Mouse (Mus musculus) yolk sac, embryonic 10.5 days (tissue): ENCODE measurements around the gene Hnrnpul1.

Experiments
- DNase-seq: peaks from one replicate; pipeline ENCODE4 v3.0.0-alpha.2; 2017; ENCODE audit warnings: low spot score

Hnrnpul1 gene

DNA sequence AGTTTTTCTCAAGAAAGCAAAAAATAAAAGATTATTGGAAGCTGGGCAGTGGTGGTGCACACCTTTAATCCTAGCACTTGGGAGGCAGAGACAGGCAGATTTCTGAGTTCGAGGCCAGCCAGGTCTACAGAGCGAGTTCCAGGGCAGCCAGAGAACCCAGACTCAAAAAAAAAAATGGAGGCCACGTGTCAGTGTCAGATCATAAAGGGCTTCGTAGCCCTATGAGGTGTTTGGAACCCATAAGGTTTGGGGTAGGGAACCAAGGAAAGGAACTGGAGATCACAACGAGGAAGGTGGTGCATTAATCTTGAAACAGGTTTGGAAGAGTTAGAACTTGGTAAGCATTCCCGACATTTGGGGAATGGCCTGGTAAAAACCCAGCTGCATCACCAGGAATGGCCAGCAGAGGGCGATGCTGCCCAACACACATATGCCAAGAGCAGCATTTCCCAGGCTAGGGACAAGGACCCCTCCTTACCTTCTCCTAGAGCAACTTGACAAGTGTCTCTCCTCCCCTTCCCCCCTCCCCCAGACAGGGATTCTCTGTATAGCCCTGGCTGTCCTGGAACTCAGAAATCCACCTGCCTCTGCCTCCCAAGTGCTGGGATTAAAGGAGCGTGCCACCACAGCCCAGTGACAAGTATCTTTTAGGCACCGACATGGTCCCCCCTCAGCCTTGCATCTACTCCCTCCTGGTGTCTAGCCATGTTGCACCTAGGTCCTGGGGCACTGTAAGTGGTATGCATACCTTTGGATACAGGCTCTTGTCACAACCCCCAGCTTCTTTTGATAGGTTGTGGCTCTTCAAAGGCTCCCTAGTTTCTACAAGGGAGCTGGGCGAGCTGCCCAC lies 34.6 kb downstream of the Hnrnpul1 start:
- DNase-seq: peak; percentile 73

DNA sequence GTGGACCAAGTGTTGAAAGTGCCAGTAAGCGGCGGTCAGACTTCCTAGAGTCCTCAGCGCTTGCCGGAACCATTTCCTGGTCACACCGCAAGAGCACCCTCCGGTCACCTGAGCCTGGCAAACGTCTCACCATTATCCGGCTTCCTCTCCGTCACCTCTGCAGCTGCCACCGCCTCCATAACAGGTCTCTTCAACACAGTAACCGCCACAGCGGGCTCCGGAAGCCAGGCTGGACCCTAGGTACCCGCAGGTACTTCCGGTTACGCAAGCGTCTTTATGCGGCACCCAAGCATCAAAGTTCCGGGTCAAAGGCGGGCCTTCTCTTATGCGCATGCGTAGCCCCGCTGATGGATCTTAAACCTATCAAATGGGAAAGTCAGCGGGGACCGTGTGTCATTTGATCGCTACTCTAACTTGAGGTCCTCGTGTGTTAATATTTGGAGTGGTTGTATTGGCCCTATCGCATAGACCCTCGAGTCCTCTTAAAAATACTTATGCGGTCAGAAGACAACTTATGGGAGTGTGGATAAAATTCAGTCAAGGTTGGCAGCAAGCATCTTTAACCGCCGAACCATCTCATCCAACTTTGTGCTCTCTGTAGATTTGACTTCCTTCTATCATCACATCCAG lies 35.7 kb downstream of the Hnrnpul1 start, which contains the start of gene Ccdc97:
TSS of gene Ccdc97 (minus strand) at position 301 of the 630 bp plus-strand sequence.
- peak; percentile 93 for DNase-seq

DNA sequence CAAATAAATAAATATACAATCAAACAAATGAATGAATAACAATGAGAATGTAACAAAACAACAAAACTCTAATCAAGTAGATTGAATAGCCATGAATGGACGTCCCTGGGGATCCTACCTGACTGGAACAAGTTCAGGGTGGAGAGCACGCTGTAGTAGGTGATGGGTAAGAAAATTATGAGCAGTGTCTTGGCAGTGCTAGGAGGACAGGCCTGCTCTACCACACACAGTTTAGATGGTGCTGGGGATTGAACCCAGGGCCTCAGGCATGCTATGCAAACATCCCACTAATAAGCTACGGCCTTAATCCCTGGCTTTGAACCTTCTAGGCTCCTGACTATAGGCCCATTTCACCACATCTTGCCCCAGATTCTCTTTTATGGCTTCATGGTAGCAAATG lies 37.1 kb downstream of the Hnrnpul1 start:
- DNase-seq: no peak

DNA sequence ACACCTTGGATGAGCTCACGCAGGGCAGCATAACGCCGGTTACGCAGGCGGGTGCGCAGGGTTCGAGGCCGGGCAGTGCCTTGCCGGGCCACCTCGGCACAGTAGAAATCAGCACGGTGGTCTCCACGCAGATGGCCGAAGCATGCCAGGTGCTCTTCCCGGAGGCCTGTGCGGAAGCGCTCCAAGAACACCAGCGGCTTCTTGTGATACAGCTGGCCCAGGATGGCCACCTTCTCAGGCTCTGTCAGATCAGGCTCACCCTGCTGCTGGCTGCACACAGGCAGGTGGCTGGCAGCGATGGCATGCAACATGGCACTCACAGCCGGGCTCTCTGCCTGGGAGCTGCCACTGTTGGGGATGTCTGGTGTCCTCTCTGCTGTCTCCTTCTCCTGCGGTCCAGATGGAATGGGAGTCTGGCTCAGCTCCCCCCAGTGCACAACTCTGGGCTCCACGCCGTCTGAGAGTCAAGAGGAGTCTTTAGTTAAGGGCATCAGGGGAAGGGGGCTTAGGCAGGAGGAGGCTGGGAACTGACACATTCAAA lies 38.8 kb downstream of the Hnrnpul1 start:
- no peak for DNase-seq

DNA sequence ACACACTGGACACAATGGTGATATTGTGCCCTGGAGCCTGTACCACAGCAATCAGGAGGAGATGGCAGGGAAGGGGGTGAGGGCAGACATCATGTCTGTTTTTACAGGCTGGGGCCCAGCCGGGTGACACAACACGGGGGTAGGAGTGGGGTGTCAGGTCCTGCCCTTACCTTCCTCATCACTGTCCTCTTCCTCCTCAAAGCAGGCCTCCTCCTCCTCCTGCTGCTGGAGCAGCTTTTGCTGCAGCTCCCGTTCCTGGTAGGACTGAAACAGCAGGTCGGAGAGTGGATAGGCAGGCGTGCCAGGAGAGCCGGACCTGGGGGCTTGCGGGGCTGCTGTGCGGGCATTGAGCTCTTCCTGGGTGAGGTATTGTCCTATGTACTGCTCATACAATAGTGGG lies 40.0 kb downstream of the Hnrnpul1 start:
- DNase-seq: no peak

DNA sequence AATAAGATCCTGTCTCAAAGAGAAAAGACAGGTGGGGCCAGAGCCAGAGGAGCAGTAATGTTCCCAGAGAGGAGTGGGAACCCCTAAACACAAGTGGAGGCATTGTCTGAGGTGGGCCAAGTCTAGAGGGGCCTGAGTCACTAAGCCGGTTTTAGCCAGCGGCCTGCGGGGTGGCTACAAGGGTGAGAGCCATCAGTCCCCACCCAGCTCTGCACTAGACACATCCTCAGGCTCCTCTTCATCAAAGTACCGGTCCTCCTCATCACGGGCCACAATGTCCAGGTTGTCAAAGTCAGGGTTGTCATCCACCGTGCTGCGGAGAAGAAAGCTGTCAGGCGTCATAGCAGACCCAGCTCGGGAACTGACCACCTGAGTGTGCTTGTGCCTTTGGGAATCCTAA lies 41.8 kb downstream of the Hnrnpul1 start:
- DNase-seq: no peak

DNA sequence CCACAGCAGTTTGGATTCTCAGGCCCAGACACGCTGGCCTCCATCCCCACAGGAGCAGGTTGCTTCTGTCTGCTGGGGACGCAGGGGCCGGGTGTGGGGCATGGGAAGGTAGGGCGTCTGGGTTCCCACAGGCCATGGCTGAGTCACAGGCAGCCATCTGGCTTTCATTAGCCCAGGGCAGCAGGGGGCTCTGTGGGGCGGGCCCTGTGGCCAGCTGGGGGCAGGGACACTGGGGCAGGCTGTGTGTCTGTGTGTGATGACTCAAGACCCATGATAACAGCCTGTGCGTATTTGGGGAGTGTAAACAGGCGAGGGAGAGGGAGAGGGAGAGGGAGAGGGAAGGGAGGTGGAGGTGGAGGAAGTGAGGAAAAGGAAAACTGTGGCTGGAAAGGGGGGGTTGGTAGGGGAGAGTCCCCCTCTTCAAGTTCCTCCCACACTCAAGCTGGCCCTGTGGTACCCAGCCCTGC lies 42.8 kb downstream of the Hnrnpul1 start:
- peak; percentile 71 for DNase-seq

DNA sequence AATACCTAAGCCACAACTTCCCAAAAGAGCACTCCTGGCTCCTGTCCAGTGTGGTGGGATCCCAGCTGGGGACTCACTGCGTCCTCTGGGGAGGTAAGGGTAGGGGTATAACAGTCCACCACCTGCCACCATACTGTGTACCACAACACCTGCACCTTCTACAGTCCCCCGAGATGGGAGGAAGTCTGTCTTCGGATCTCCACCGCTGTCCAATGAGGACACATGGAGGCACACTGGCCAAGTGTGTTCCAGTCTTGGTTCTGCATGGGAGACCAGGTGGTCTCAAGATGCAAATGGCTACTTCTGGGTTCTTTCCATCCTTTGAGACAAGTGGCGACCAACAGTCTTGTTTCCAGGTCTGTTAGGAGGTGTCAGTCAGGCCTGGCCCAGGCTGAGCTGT lies 43.4 kb downstream of the Hnrnpul1 start:
- no peak for DNase-seq

DNA sequence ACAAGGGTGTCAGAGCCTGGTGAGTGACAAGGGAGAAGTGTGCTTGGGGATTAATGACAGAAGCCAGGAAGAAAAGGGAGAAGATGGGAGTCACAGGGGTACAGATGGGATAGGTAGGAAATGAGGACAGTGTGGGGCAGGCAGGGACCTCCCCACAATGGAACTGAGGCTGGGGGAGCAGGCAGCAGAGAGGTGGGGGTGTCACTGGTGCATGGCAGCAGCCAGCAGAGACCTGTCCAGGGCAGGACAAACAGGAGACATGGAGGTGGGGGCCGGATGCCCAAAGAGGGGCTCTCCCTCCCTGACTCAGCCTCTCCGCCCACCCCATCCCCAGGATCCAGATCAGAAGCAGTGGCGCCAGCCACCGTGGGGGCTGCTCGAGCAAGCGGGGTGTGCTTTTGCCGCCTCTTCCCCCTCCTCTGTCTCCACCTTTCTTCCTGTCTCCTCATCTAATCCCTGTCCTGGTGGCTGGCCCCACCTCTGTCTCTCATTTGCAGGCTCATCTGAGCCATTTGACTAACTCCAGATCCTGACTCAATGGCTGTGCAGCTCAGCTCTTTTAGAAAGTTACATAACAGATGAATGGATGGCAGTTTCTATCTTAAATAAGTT lies 43.9 kb downstream of the Hnrnpul1 start:
- DNase-seq: no peak

DNA sequence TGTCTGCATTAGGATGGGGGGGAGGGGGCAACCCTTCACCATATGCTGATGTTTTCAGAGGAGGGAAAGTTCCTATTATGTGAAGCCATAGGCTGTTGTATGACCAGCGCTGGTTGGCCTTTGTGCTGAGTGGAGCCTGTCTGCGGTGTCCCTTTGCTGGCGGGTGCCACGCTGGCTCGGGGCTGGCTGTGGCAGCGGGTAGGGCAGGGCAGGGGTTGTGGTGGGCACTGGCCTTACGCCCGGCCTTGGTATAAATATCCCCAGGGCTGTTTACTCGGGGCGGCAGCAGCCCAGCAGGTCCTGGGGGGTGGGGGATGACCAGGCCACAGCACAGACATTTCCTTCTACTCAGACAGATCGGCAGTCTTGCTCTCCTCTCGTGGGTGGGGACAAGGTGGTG lies 44.6 kb downstream of the Hnrnpul1 start:
- no peak for DNase-seq

DNA sequence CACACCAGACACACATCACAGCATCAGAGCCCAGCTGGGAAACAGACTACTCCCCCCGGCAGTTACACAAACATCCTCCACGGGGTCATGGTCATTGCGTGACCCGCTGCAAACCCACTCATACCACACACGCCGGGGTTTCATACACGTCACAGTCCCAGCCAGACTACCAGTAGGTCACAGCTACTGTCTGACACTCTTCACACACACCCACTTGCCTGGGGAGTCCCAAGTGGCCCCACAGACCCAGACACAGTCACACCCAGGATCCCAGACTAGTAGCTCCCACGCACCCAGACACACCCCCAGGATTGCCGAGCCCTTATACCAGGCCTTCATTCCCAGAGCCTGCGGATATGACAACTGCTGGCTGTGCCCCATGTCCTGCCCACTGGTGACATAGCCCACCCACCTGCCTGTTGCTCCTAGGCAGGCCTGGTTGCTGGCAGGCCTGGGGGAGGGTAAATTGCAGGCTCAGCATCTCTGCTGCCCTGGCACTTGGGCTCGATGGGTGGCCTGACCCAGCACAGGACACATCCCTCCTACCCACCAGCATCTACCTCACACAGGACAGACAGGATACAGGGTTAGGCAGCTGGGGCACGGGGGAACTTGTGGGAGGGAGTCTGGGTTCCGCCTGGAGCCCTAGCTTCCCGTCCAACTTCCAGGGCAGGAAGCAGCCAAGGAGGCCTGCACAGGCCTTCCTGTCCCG lies 46.8 kb downstream of the Hnrnpul1 start:
- DNase-seq: no peak

DNA sequence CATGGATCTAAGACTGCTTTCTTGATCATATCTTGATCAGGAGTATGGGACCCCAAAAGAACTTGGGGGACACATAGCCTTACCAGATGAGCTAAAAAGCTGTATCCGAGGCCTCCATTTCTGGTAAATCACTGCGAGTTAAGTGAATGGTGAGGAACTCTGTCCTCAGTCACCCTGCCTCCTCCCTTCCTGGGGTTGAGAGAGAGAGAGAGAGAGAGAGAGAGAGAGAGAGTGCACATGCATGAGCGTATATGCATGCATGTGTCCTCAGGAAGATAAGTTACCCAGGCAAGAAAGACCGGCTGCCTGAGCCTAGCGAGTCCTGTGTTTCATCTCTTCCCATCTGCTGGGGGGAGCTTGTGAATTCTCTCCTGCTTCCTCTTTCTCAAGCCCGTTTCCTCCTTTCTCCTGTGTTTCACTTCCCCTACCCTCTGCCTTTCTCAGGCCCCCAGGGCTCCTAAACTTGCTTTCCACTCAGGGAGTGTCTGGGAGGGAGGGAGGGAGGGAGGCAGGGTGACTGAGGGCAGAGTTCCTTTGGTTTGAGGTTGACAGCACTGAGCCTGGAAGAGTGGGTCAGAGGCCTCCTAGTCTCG lies 47.9 kb downstream of the Hnrnpul1 start:
- DNase-seq: no peak

DNA sequence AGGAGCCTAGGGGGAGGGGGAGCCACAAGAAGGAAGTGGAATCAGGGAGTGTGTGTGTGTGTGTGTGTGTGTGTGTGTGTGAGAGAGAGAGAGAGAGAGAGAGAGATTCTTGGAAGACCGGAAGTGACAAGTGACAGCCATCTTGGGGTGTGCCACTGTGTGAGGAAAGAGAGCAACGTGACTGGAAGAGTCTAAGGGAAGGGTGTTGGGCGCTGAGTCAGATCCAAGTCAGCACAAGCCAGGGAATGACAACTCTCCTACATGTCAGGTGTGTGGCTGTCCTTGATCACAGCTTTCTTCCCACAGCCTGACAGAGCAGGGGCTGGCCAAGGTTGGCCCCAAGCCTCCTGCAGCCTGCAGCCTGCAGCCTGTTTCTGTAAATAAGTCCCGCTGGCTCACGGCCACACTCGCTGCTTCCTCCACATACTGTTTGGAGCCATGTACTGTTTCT lies 48.7 kb downstream of the Hnrnpul1 start:
- DNase-seq: no peak

DNA sequence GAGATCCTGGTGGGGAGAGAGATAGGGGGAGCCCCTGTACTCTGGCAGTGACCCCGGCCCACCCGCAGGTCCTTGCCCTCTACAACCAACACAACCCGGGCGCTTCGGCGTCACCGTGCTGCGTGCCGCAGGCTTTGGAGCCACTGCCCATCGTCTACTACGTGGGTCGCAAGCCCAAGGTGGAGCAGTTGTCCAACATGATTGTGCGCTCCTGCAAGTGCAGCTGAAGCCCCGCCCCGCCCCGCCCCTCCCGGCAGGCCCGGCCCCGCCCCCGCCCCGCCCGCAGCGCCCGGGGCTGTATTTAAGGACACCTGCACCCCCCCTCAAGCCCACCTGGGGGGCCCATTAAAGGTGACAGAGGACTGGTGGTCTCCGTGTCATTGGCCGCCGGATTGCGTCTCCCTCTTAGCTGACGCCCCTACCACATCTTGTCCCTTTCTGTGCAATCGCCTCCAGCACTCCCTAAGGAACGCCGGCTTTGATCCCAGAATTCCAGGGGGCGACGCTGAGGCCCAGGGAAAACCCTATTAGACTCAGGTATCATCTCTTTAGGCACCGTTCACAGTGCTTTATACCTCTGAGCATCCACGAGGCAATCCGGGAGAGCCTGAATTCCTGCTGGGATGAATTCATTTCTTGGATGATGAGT lies 49.7 kb downstream of the Hnrnpul1 start:
- DNase-seq: peak; percentile 78

DNA sequence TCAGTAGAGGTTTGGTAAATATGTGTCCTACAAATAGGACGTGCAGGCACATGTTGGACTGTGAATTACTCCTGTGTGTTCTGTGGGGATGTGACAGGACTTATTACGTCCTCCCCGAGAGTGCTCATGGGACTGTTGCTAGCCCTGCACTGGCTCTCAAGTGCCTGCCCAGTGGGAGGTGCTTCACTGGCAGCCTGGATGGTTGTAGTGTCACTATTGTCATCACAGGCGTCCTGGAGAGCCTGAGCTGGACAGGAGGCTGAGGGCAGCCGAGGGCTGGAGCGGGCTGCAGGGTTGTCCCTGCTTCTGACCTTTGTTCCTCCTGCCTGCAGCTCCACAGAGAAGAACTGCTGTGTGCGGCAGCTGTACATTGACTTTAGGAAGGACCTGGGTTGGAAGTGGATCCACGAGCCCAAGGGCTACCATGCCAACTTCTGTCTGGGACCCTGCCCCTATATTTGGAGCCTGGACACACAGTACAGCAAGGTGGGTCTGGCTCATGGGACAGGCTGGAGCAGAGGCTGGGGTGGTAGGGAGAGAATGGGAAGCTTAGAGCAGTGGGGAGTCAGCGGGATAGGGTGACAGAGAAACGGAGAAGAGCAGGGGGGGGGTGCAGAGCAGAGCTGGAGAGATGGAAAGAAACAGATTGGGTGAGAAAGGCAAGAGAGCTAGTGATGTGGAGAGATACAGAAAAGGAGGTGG lies 50.6 kb downstream of the Hnrnpul1 start:
- DNase-seq: peak; percentile 52

DNA sequence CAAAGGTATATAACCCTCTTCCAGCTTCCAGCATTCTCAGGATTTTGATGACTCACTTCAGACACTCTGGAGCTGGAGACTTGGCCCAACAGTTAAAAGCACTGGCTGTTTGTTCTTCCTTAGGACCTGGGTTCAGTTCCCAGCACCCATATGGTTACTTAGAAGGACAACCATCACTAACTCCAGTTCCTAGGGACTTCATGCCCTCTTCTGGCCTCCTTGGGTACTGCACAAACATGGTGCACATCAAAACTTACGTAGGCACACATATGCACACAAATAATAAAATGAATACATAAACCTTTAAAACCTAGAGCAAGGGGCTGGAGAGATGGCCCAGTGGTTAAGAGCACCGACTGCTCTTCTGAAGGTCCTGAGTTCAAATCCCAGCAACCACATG lies 52.2 kb downstream of the Hnrnpul1 start:
- no peak for DNase-seq

DNA sequence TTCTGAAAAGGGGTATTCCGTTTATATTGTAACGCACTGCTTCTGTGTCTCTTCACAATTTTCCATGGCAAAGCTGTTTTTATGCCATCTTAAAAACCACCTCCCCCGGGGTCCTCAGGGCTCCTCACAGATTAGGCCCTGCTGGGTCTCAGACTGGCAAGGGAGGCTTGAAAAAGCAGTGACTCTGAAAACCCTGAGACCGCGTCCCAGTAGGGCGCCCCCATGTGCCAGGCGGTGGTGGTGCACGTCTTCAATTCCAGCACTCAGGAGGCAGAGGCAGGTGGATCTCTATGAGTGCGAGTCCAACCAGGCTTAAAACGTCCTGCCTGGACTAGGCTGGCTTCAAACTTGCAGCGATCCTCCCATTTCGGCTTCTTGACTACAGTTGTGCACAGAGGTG lies 53.8 kb downstream of the Hnrnpul1 start:
- DNase-seq: no peak

DNA sequence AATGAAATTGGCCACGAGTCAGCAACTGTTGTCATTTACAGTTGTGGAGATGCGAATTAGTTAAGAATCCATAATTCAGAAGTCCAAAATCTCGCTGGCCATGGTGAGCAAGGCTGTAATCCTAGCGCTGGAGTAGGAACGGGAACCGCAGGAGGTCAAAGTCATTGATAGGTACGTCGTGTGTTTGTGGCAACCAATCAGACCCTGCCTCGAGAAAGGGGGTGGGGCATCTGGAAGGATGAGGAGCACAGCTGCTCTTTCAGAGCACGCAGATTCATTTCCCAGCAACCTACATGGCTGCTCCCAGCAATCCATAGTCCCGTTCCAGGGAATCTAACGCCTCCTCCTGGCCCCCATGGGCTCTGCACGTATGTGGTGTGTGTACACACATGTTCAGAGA lies 54.7 kb downstream of the Hnrnpul1 start:
- DNase-seq: no peak

DNA sequence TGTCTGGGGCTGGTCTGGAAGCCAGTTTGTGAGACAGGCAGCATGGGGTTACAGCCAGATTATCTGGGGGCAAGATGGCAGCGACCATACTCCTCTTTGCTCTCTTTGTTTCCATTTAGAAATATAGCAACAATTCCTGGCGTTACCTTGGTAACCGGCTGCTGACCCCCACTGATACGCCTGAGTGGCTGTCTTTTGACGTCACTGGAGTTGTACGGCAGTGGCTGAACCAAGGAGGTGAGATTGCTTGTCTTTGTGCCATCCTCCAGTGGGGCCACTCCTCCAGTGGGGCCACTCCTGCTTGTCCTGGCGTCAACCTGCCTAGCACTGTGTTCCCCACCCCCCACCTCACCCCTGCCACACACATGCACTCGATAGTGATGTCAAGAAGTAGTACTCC lies 60.5 kb downstream of the Hnrnpul1 start:
- no peak for DNase-seq

DNA sequence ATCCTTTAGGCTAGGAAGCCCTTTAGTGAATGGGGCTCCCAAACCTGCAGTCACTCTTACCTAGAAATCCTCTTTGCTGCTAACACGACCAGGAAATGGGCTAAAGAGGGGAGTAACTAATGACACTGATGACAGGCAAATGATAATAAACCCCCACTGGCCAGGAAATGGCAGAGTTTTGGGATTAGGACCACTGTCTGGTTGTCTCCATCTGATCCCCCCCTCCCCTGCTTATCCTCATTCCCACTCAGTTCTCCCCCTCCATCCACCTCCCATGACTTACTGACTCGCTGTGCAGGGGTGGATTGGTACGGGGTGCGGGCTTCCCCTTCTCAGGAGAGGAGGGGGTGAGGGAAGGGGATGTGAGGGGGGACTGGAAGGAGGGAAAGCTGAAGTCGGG lies 64.5 kb downstream of the Hnrnpul1 start:
- DNase-seq: no peak
